Mouse (Mus musculus) lung, postnatal 25 days (tissue): ENCODE measurements around the gene Rraga.
"Not testable (repeated sequence)": the region's sequence is repeated elsewhere in the genome, so short reads cannot be mapped to it uniquely, and the experiment has no call there.

Experiments used
- DNase-seq: peaks from one replicate; pipeline ENCODE4 v3.0.0; 2022; ENCODE audit warnings: low spot score

Rraga gene

GRCm38 (mm10) chr4:86588236-86588635, 12.8 kb downstream of the Rraga start:
- peak; percentile 19 for DNase-seq

- DNase-seq = no peak
Observed at GRCm38 (mm10) chr4:86591304-86591703, 15.8 kb downstream of the Rraga start.

GRCm38 (mm10) chr4:86611524-86612288, 36.2 kb downstream of the Rraga start, which contains the start of gene Haus6:
Haus6 (minus strand) TSS chr4:86612055.
- DNase-seq = peak; percentile 96

- no peak for DNase-seq
Observed at GRCm38 (mm10) chr4:86612289-86612620, 36.8 kb downstream of the Rraga start.

- no peak for DNase-seq
Observed at GRCm38 (mm10) chr4:86620506-86620905, 45.0 kb downstream of the Rraga start.

GRCm38 (mm10) chr4:86622116-86622515, 46.6 kb downstream of the Rraga start:
- DNase-seq = no peak

- not testable (repeated sequence) for DNase-seq
Observed at GRCm38 (mm10) chr4:86622532-86622931, 47.1 kb downstream of the Rraga start.

- peak; percentile 2 for DNase-seq
Observed at GRCm38 (mm10) chr4:86625463-86625862, 50.0 kb downstream of the Rraga start.

GRCm38 (mm10) chr4:86626496-86626895, 51.0 kb downstream of the Rraga start:
- DNase-seq = not testable (repeated sequence)
